In genomic region chr19:12634963-12635362, GRCm38 (mm10) we compare ENCODE assay signal across 30 mouse cellular contexts. TPM values are rescaled to one million over a fixed set of nuclear protein-coding genes. Genes with fewer than 3 reads are reported as not detected.
DNase-seq lines count a peak whose midpoint lies in the region; ATAC-seq and TF ChIP-seq lines count a peak whose summit lies in the region.
"Had no signal": no experiment of that assay in that cellular context is flagged by ENCODE, and none has a peak within 500 bp of the region (broad histone marks: within the 10 kb centered on the region; RNA-seq: fewer than 3 reads in every experiment).

No protein-coding gene starts in this region.

- ATAC-seq in kidney, postnatal 0 days (replicated peaks; ENCODE audit: low FRiP score, low read depth), result no peak
- ATAC-seq: activated CD4-positive, CD25-positive, alpha-beta regulatory T cell, adult 4 months; CD4-positive, CD25-positive, alpha-beta regulatory T cell, adult 4 months; forebrain, embryonic 13.5 days; forebrain, embryonic 15.5 days; forebrain, postnatal 0 days had no signal

- no peaks in the 10 kb centered on the region for H3K9me3 ChIP-seq in kidney, postnatal 0 days (replicated peaks; ENCODE audit: low read length)
- H3K9me3 ChIP-seq in embryonic facial prominence, embryonic 10.5 days, result no peaks in the 10 kb centered on the region
- H3K9me3 ChIP-seq: embryonic facial prominence, embryonic 12.5 days; forebrain, embryonic 13.5 days; forebrain, embryonic 15.5 days; G1E had no signal

- H3K27ac ChIP-seq in kidney, postnatal 0 days, result no peak overlapping the region
- no peak overlapping the region for H3K27ac ChIP-seq in embryonic facial prominence, embryonic 10.5 days (replicated peaks)
- H3K27ac ChIP-seq: embryonic facial prominence, embryonic 12.5 days; forebrain, embryonic 13.5 days; forebrain, embryonic 15.5 days had no signal

- H3K36me3 ChIP-seq in kidney, postnatal 0 days (ENCODE audit: insufficient read depth, low read length), result no peaks in the 10 kb centered on the region
- no peaks in the 10 kb centered on the region for H3K36me3 ChIP-seq in embryonic facial prominence, embryonic 10.5 days (replicated peaks)
- H3K36me3 ChIP-seq: embryonic facial prominence, embryonic 12.5 days; forebrain, embryonic 15.5 days; G1E had no signal

- no peak overlapping the region for H3K4me3 ChIP-seq in kidney, postnatal 0 days (replicated peaks; ENCODE audit: low read depth, low read length)
- H3K4me3 ChIP-seq in embryonic facial prominence, embryonic 10.5 days, result no peak overlapping the region
- H3K4me3 ChIP-seq: embryonic facial prominence, embryonic 12.5 days; forebrain, embryonic 13.5 days; forebrain, embryonic 15.5 days had no signal

- no peak for DNase-seq in kidney, postnatal 0 days (ENCODE audit: low spot score)
- no peak for DNase-seq in kidney, adult 11 months
- peak; percentile 38 for DNase-seq in 416B (ENCODE audit: low read depth)
- peak; percentile 32 for DNase-seq in Muller cell, postnatal 12 days (ENCODE audit: inconsistent ontology term)
- no peak for DNase-seq in gastrocnemius, postnatal 10 days
- DNase-seq in embryonic facial prominence, embryonic 10.5 days (ENCODE audit: low spot score), result no peak
- DNase-seq: adrenal gland, adult 2 months; adrenal gland, postnatal 10 days; adrenal gland, postnatal 25 days; B cell, adult 2 months; cerebellum, adult 11 months; cerebellum, adult 18-20 months; cerebellum, adult 8-10 months; cerebellum, adult 9-11 months; cerebellum, postnatal 14 days; cerebellum, postnatal 36 days; embryo, embryonic 11 days; forebrain, postnatal 0 days had no signal

- H3K4me1 ChIP-seq in kidney, postnatal 0 days (replicated peaks; ENCODE audit: insufficient read depth, low read length), result no peaks in the 10 kb centered on the region
- no peaks in the 10 kb centered on the region for H3K4me1 ChIP-seq in embryonic facial prominence, embryonic 10.5 days
- H3K4me1 ChIP-seq: embryonic facial prominence, embryonic 12.5 days; forebrain, embryonic 13.5 days; forebrain, embryonic 15.5 days had no signal

- no peak for TF ChIP-seq CTCF in kidney, postnatal 0 days (IDR thresholded peaks at IDR 0.05; ENCODE audit: low read depth)

- no peaks in the 10 kb centered on the region for H3K27me3 ChIP-seq in kidney, postnatal 0 days (ENCODE audit: insufficient read depth, low read length)
- no peaks in the 10 kb centered on the region for H3K27me3 ChIP-seq in embryonic facial prominence, embryonic 10.5 days (replicated peaks; ENCODE audit: low read depth, poor library complexity, severe bottlenecking)
- H3K27me3 ChIP-seq: CH12.LX; embryonic facial prominence, embryonic 12.5 days; forebrain, embryonic 13.5 days; forebrain, embryonic 15.5 days had no signal

- H3K9ac ChIP-seq in kidney, postnatal 0 days (ENCODE audit: low read depth, low read length), result no peak overlapping the region
- H3K9ac ChIP-seq: embryonic facial prominence, embryonic 12.5 days; forebrain, embryonic 13.5 days; forebrain, embryonic 15.5 days; forebrain, postnatal 0 days had no signal

- 0 out of 2 replicates have a peak overlapping the region, but pooled peaks have one; percentile 7 for H3K4me2 ChIP-seq in kidney, postnatal 0 days (ENCODE audit: low read length)
- H3K4me2 ChIP-seq: embryonic facial prominence, embryonic 12.5 days; forebrain, embryonic 13.5 days; forebrain, embryonic 15.5 days had no signal

- WGBS in kidney, postnatal 0 days, result 83% methylated on average over 4 of the region's 4 CpGs
- WGBS in embryonic facial prominence, embryonic 10.5 days, result 92% methylated on average over 4 of the region's 4 CpGs

RNA-seq across cellular contexts. Expression of gene Glyat, which starts 1.9 kb away (rescaled TPM):
- 37.0 and 41.7 TPM in 2 replicates for polyA plus RNA-seq in kidney, postnatal 0 days (2015; fragmentation: Nextera tagmentation; extraction: Ambion mirVana)
- not detected for total RNA-seq in gastrocnemius, postnatal 10 days (2021)
- polyA plus RNA-seq in embryonic facial prominence, embryonic 10.5 days (2016; fragmentation: Nextera tagmentation; extraction: Ambion mirVana), result not detected in 2 replicates
- total RNA-seq: adrenal gland, postnatal 25 days; CH12.LX; common myeloid progenitor, adult 5-6 weeks; forebrain, postnatal 0 days had no signal
- polyA plus RNA-seq: activated CD4-positive, CD25-positive, alpha-beta regulatory T cell, adult 4 months; adrenal gland, adult 2 months; brain, embryonic 14.5 days; embryonic facial prominence, embryonic 12.5 days; embryonic facial prominence, embryonic 14.5 days; forebrain, embryonic 11.5 days; forebrain, embryonic 13.5 days; forebrain, embryonic 15.5 days; forebrain, postnatal 0 days; G1E had no signal

RNA-seq across cellular contexts. Expression of gene Gm4952, which starts 35.2 kb away (rescaled TPM):
- 0.33 and 0.46 TPM in 2 replicates for polyA plus RNA-seq in kidney, postnatal 0 days (2015; fragmentation: Nextera tagmentation; extraction: Ambion mirVana)
- total RNA-seq in gastrocnemius, postnatal 10 days (2021), result not detected
- polyA plus RNA-seq in embryonic facial prominence, embryonic 10.5 days (2016; fragmentation: Nextera tagmentation; extraction: Ambion mirVana), result not detected in 2 replicates
- total RNA-seq: adrenal gland, postnatal 25 days; common myeloid progenitor, adult 5-6 weeks had no signal
- polyA plus RNA-seq: activated CD4-positive, CD25-positive, alpha-beta regulatory T cell, adult 4 months; adrenal gland, adult 2 months; CD4-positive, CD25-positive, alpha-beta regulatory T cell, adult 4 months; forebrain, embryonic 11.5 days; forebrain, embryonic 13.5 days; forebrain, embryonic 15.5 days; G1E had no signal

RNA-seq across cellular contexts. Expression of gene Olfr1442, which starts 35.3 kb away (rescaled TPM):
- polyA plus RNA-seq in kidney, postnatal 0 days (2015; fragmentation: Nextera tagmentation; extraction: Ambion mirVana), result 0.11 and 0.18 TPM in 2 replicates
- total RNA-seq in gastrocnemius, postnatal 10 days (2021), result not detected
- not detected in 2 replicates for polyA plus RNA-seq in embryonic facial prominence, embryonic 10.5 days (2016; fragmentation: Nextera tagmentation; extraction: Ambion mirVana)
- total RNA-seq: adrenal gland, adult 2 months; adrenal gland, postnatal 10 days; adrenal gland, postnatal 25 days; adrenal gland, postnatal 4 days; CH12.LX; common myeloid progenitor, adult 5-6 weeks; forebrain, postnatal 0 days had no signal
- polyA plus RNA-seq: activated CD4-positive, CD25-positive, alpha-beta regulatory T cell, adult 4 months; adrenal gland, adult 2 months; brain, embryonic 14.5 days; CD4-positive, CD25-positive, alpha-beta regulatory T cell, adult 4 months; embryonic facial prominence, embryonic 12.5 days; embryonic facial prominence, embryonic 14.5 days; forebrain, embryonic 11.5 days; forebrain, embryonic 13.5 days; forebrain, embryonic 15.5 days; forebrain, postnatal 0 days; G1E had no signal

RNA-seq across cellular contexts. Expression of gene Olfr1443, which starts 42.9 kb away (rescaled TPM):
- not detected in 2 replicates for polyA plus RNA-seq in kidney, postnatal 0 days (2015; fragmentation: Nextera tagmentation; extraction: Ambion mirVana)
- total RNA-seq in gastrocnemius, postnatal 10 days (2021), result not detected
- not detected in 2 replicates for polyA plus RNA-seq in embryonic facial prominence, embryonic 10.5 days (2016; fragmentation: Nextera tagmentation; extraction: Ambion mirVana)
- total RNA-seq: adrenal gland, adult 2 months; adrenal gland, postnatal 10 days; adrenal gland, postnatal 25 days; adrenal gland, postnatal 4 days; CH12.LX; common myeloid progenitor, adult 5-6 weeks; forebrain, postnatal 0 days had no signal
- polyA plus RNA-seq: activated CD4-positive, CD25-positive, alpha-beta regulatory T cell, adult 4 months; adrenal gland, adult 2 months; brain, embryonic 14.5 days; CD4-positive, CD25-positive, alpha-beta regulatory T cell, adult 4 months; embryonic facial prominence, embryonic 12.5 days; embryonic facial prominence, embryonic 14.5 days; forebrain, embryonic 11.5 days; forebrain, embryonic 13.5 days; forebrain, embryonic 15.5 days; forebrain, postnatal 0 days; G1E had no signal

Comparison
In these comparisons a context has a peak if more than half of its experiments do, and no peak if none do; other contexts are left out.
1. DNase-seq: peak in 416B (single experiment) and Muller cell, postnatal 12 days (single experiment); none in kidney, postnatal 0 days (single experiment), kidney, adult 11 months (single experiment), gastrocnemius, postnatal 10 days (single experiment) and embryonic facial prominence, embryonic 10.5 days (single experiment).
2. RNA of gene Glyat, which starts 1.9 kb away (polyA plus RNA-seq): 37.0 to 41.7 TPM in kidney, postnatal 0 days; not detected in embryonic facial prominence, embryonic 10.5 days; every median in the first group is over 10 times any median in the second.